ENCODE assay signal across 16 mouse cellular contexts in the genomic region with DNA sequence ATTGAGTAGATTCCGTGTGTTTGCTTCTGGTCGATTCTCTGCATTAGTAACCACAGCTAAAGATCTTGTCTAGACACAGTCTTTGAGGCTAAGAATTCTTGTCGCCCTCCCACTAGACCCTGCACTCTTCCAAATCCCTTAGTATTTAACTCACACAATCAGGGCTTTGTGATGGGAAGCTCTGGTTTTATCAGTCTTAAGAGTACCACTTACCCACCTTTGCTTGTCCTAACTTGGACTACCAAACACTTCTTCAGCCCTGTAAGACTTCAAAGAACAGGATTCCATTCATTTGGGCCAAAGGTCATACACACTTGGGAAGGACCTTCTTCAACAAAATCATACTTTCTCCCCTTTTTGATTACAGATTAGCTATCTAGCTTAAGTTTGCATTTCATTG.
"Had no signal": no experiment of that assay in that cellular context is flagged by ENCODE, and none has a peak within 500 bp of the region (broad histone marks: within the 10 kb centered on the region; RNA-seq: fewer than 3 reads in every experiment).

No protein-coding gene starts in this region.

- DNase-seq: retina, postnatal 1 day; right cerebral cortex, adult 18-20 months; right cerebral cortex, postnatal 14 days; right cerebral cortex, postnatal 25 days; right cerebral cortex, postnatal 4 days; spleen, adult 18-20 months; thymus, adult 18-20 months; thymus, adult 2 months; thymus, postnatal 14 days; thymus, postnatal 25 days; thymus, postnatal 36 days; thymus, postnatal 4 days had no signal

- H3K27me3 ChIP-seq: neural tube, embryonic 13.5 days; neural tube, embryonic 15.5 days; stomach, embryonic 15.5 days had no signal

- H3K27ac ChIP-seq: neural tube, embryonic 13.5 days; neural tube, embryonic 15.5 days; stomach, embryonic 15.5 days; stomach, postnatal 0 days had no signal

- H3K9me3 ChIP-seq: neural tube, embryonic 13.5 days; neural tube, embryonic 15.5 days; stomach, embryonic 15.5 days had no signal

- H3K36me3 ChIP-seq: neural tube, embryonic 13.5 days; neural tube, embryonic 15.5 days; stomach, embryonic 15.5 days had no signal

- H3K9ac ChIP-seq: neural tube, embryonic 13.5 days; neural tube, embryonic 15.5 days; stomach, embryonic 15.5 days had no signal

- H3K4me3 ChIP-seq: neural tube, embryonic 13.5 days; neural tube, embryonic 15.5 days; stomach, embryonic 15.5 days had no signal

- H3K4me2 ChIP-seq: neural tube, embryonic 13.5 days; neural tube, embryonic 15.5 days; stomach, embryonic 15.5 days had no signal

- H3K4me1 ChIP-seq: neural tube, embryonic 13.5 days; neural tube, embryonic 15.5 days; stomach, embryonic 15.5 days had no signal
